Mouse (Mus musculus) forebrain, postnatal 0 days (tissue): ENCODE results near the gene Plekhh2. TPM values are rescaled to one million over a fixed set of nuclear protein-coding genes. Genes with fewer than 3 reads are reported as not detected.

Experiments used
- ATAC-seq: fragments of 200-750 bp; cut with Nextera tagmentation; 2 replicates; pipeline ENCODE4 v1.8.0; 2017; ENCODE audit warnings: mild to moderate bottlenecking, moderate library complexity
- DNase-seq: peaks from one replicate; pipeline ENCODE4 v3.0.0-alpha.2; 2015
- H3K27ac ChIP-seq: fragments of 300-500 bp; sonication (generic); 2 replicates; pipeline ENCODE4 v1.5.1; 2014; ENCODE audit warnings: low read depth, mild to moderate bottlenecking, antibody characterized with exemption, low read length, moderate library complexity, mixed read lengths
- H3K27me3 ChIP-seq: fragments of 300-500 bp; sonication (generic); 2 replicates; pipeline ENCODE4 v1.6.1; 2014; ENCODE audit warnings: mild to moderate bottlenecking, low read length, mixed read lengths; ENCODE audit not compliant: insufficient read depth
- H3K36me3 ChIP-seq: fragments of 300-500 bp; sonication (generic); 2 replicates; pipeline ENCODE4 v1.6.1; 2014; ENCODE audit warnings: mild to moderate bottlenecking, moderate library complexity; ENCODE audit not compliant: insufficient read depth
- H3K4me1 ChIP-seq: fragments of 300-500 bp; sonication (generic); 2 replicates; pipeline ENCODE4 v1.6.1; 2014; ENCODE audit warnings: antibody characterized with exemption; ENCODE audit not compliant: insufficient read depth
- H3K4me2 ChIP-seq: fragments of 300-500 bp; sonication (generic); 2 replicates; pipeline ENCODE4 v1.6.1; 2014; ENCODE audit warnings: low read depth, mild to moderate bottlenecking, moderate library complexity
- H3K4me3 ChIP-seq: fragments of 300-500 bp; sonication (generic); 2 replicates; pipeline ENCODE4 v1.5.1; 2014; ENCODE audit warnings: low read depth, low read length, mixed read lengths
- H3K9ac ChIP-seq: fragments of 300-500 bp; sonication (generic); 2 replicates; pipeline ENCODE4 v1.6.1; 2014; ENCODE audit warnings: mild to moderate bottlenecking
- H3K9me3 ChIP-seq: fragments of 300-500 bp; sonication (generic); 2 replicates; pipeline ENCODE4 v1.6.1; 2016; ENCODE audit warnings: low read length
- CTCF ChIP-seq: sonication (generic); IDR thresholded peaks from 2 replicates; pipeline ENCODE4 v1.5.1; 2016; ENCODE audit warnings: antibody characterized with exemption, control low read depth, low read depth
- WGBS: fragments of 180-500 bp; shearing (Covaris S2); extraction: QIAGEN DNeasy Blood & Tissue Kit; methylation state at CpG from one replicate; pipeline ENCODE4 v1.1.7; 2014; 5-methylcytosine and 5-hydroxymethylcytosine counted together
- polyA plus RNA-seq: library from polyadenylated mRNA; unstranded; fragments of >200 nt; fragmentation: Nextera tagmentation; extraction: Ambion mirVana; gene quantifications from 2 replicates; pipeline ENCODE4 v1.2.1, GENCODE M21; 2015
- total RNA-seq: library from RNA; depleted of rRNA; stranded (reverse); fragments of >200 nt; gene quantifications from 2 replicates; pipeline ENCODE4 v1.2.3, GENCODE M21; 2014; rRNA removed

The Plekhh2 gene
- total and polyA plus RNA-seq, 2 experiments from 2014 or later = 1.0 to 3.1 TPM

DNA sequence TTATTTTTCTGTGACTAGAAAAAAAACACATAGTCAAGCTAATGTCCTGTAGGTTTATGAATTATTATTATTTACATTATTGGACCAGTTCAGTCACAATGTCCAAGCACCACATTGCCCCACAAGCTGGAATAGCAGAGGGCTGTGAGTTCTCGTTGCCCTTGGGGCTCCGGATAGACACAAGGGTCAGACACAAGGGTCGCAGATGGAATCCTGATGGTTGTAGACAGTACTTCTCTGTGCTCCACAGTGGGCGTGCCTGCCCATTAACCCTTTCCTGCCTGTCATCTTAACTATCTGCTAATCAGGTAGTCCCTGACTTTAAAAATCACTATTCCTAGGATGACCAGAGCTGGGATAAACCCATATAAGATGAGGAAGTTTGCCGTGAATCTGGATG, 146.5 kb downstream of the Plekhh2 start:
- Histone ChIP-seq H3K27ac (no peak overlapping the region), H3K4me2 (no peak overlapping the region), H3K27me3 (no peaks in the 10 kb centered on the region), H3K4me1 (no peaks in the 10 kb centered on the region), H3K9me3 (no peaks in the 10 kb centered on the region), H3K36me3 (no peaks in the 10 kb centered on the region; the same call in 1 of the 2 replicates), H3K4me3 (no peak overlapping the region), H3K9ac (no peak overlapping the region)
- TF ChIP-seq CTCF = no peak
- DNase-seq (no peak), ATAC-seq (no peak)
- WGBS = 54% methylated on average over 5 of the region's 5 CpGs

DNA sequence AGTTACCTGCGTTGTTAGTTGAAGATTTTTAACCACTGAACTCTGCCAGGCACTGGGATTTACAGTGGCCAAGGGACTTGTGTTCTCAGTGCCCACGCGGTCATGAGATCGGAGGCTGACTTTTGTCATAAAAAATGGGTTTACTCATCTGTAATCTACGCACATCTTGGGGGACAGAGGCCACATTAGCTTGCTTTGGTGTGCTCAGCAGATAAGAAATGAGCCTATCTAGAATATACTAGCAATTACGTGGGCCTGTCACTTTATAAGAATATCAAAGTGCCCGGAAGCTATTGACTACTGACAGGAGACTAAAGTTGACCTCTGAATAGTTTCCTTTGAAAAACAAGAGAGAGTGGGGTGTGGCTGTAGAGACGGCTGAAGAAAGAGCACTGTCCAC, 147.3 kb downstream of the Plekhh2 start:
- H3K27me3 ChIP-seq = no peaks in the 10 kb centered on the region
- no peak overlapping the region for H3K4me3 ChIP-seq
- no peak for TF ChIP-seq CTCF
- no peak overlapping the region for H3K4me2 ChIP-seq
- ATAC-seq = no peak
- H3K9ac ChIP-seq = no peak overlapping the region
- WGBS = 86% methylated on average over 8 of the region's 8 CpGs
- H3K9me3 ChIP-seq = no peaks in the 10 kb centered on the region
- H3K27ac ChIP-seq = no peak overlapping the region
- DNase-seq = no peak
- no peaks in the 10 kb centered on the region for H3K4me1 ChIP-seq
- no peaks in the 10 kb centered on the region for H3K36me3 ChIP-seq

GRCm38 (mm10) chr17:84665053-84665452, 153.4 kb downstream of the Plekhh2 start:
- Histone ChIP-seq H3K9me3 (no peaks in the 10 kb centered on the region), H3K27ac (no peak overlapping the region), H3K27me3 (no peaks in the 10 kb centered on the region; the same call in 1 of the 2 replicates), H3K4me1 (no peaks in the 10 kb centered on the region), H3K9ac (no peak overlapping the region), H3K36me3 (no peaks in the 10 kb centered on the region), H3K4me3 (no peak overlapping the region), H3K4me2 (no peak overlapping the region)
- WGBS = 66% methylated on average over 10 of the region's 10 CpGs
- ATAC-seq (no peak), DNase-seq (no peak)
- no peak for TF ChIP-seq CTCF

- Histone ChIP-seq H3K27ac (no peak overlapping the region), H3K4me3 (no peak overlapping the region), H3K9me3 (no peaks in the 10 kb centered on the region), H3K4me2 (no peak overlapping the region), H3K9ac (no peak overlapping the region), H3K36me3 (no peaks in the 10 kb centered on the region), H3K27me3 (no peaks in the 10 kb centered on the region; the same call in 1 of the 2 replicates), H3K4me1 (no peaks in the 10 kb centered on the region)
- no peak for TF ChIP-seq CTCF
- 63% methylated on average over 9 of the region's 9 CpGs for WGBS
- ATAC-seq = no peak
- no peak for DNase-seq
Observed at GRCm38 (mm10) chr17:84665691-84666090, 154.0 kb downstream of the Plekhh2 start.

DNA sequence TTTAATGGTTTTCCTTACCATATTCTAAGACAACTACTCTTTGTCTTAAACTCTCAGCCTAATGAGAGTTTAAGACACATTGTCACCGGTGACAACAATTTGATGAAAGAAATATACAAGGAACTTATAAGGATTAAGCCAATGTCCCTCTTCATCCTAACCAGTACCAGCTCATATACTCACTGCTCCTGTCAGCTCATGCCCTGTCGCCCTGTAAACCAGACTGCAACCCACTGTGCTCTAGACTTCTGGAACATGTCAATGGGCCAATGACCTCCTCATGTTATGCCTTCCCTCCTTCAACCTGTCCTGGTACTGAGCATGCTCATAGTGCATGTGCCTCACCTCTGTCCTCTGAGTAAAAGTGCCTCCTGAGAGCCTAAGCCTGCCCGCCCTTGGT, 156.2 kb downstream of the Plekhh2 start:
- TF ChIP-seq CTCF = no peak
- H3K27ac ChIP-seq = no peak overlapping the region
- 92% methylated on average over 3 of the region's 3 CpGs for WGBS

More for the DNA sequence above, 156.2 kb downstream of the Plekhh2 start:
- no peaks in the 10 kb centered on the region for H3K36me3 ChIP-seq
- no peak overlapping the region for H3K9ac ChIP-seq
- ATAC-seq (no peak), DNase-seq (no peak)
- H3K9me3 ChIP-seq = no peaks in the 10 kb centered on the region
- no peaks in the 10 kb centered on the region for H3K4me1 ChIP-seq
- no peaks in the 10 kb centered on the region; the same call in none of the 2 replicates for H3K27me3 ChIP-seq
- no peak overlapping the region for H3K4me2 ChIP-seq
- no peak overlapping the region for H3K4me3 ChIP-seq

Other genes starting within 250 kb of the Plekhh2 start
- 15.7 and 19.2 TPM in 2 replicates for gene Thada, start 45.7 kb upstream of the Plekhh2 start, total RNA-seq
- 1.6 and 2.6 TPM in 2 replicates for gene Thada, start 45.7 kb upstream of the Plekhh2 start, polyA plus RNA-seq
- gene Dync2li1, start 114.6 kb downstream of the Plekhh2 start, total RNA-seq = 14.0 and 19.1 TPM in 2 replicates
- 38.9 and 42.1 TPM in 2 replicates for gene Dync2li1, start 114.6 kb downstream of the Plekhh2 start, polyA plus RNA-seq
- 0.10 TPM in 1 of 2 replicates, not detected in the other for gene Abcg8, start 164.4 kb downstream of the Plekhh2 start, total RNA-seq
- gene Abcg8, start 164.4 kb downstream of the Plekhh2 start, polyA plus RNA-seq = 0.09 and 0.17 TPM in 2 replicates
- 0.54 and 1.5 TPM in 2 replicates for gene Abcg5, start 171.1 kb downstream of the Plekhh2 start, total RNA-seq
- gene Abcg5, start 171.1 kb downstream of the Plekhh2 start, polyA plus RNA-seq = 0.88 and 1.2 TPM in 2 replicates